Mouse (Mus musculus) embryonic facial prominence, embryonic 14.5 days (tissue): ENCODE data around the gene Klhl1. TPM values are rescaled to one million over a fixed set of nuclear protein-coding genes. Genes with fewer than 3 reads are reported as not detected.
"Not testable (repeated sequence)": the region's sequence is repeated elsewhere in the genome, so short reads cannot be mapped to it uniquely, and the experiment has no call there.

Experiments used
- ATAC-seq: fragments of 200-750 bp; cut with Nextera tagmentation; 2 replicates; pipeline ENCODE4 v1.8.0; 2017; ENCODE audit warnings: low read depth, moderate number of reproducible peaks, moderate TSS enrichment
- DNase-seq: peaks from one replicate; pipeline ENCODE4 v3.0.0-alpha.2; 2015; ENCODE audit warnings: low spot score
- H3K27ac ChIP-seq: fragments of 300-500 bp; sonication (generic); replicated peaks from 2 replicates; pipeline ENCODE4 v1.5.1; 2014; ENCODE audit warnings: low read depth, mild to moderate bottlenecking, low read length, moderate library complexity
- H3K27me3 ChIP-seq: fragments of 300-500 bp; sonication (generic); replicated peaks from 2 replicates; pipeline ENCODE4 v1.6.1; 2014; ENCODE audit warnings: low read length; ENCODE audit not compliant: control insufficient read depth, insufficient read depth
- H3K36me3 ChIP-seq: fragments of 300-500 bp; sonication (generic); 2 replicates; pipeline ENCODE4 v1.6.1; 2014; ENCODE audit warnings: low read length, mixed read lengths; ENCODE audit not compliant: control insufficient read depth, insufficient read depth
- H3K4me1 ChIP-seq: fragments of 300-500 bp; sonication (generic); 2 replicates; pipeline ENCODE4 v1.6.1; 2014; ENCODE audit warnings: antibody characterized with exemption, low read length; ENCODE audit not compliant: control insufficient read depth, insufficient read depth
- H3K4me2 ChIP-seq: fragments of 300-500 bp; sonication (generic); 2 replicates; pipeline ENCODE4 v1.6.1; 2014; ENCODE audit warnings: low read depth, mild to moderate bottlenecking, low read length, moderate library complexity, mixed read lengths
- H3K4me3 ChIP-seq: fragments of 300-500 bp; sonication (generic); 2 replicates; pipeline ENCODE4 v1.5.1; 2014; ENCODE audit warnings: low read depth, mild to moderate bottlenecking, low read length
- H3K9ac ChIP-seq: fragments of 300-500 bp; sonication (generic); 2 replicates; pipeline ENCODE4 v1.6.1; 2014; ENCODE audit warnings: low read depth, mild to moderate bottlenecking, low read length, moderate library complexity, mixed read lengths
- H3K9me3 ChIP-seq: fragments of 300-500 bp; sonication (generic); 2 replicates; pipeline ENCODE4 v1.6.1; 2016; ENCODE audit warnings: low read length; ENCODE audit not compliant: control insufficient read depth
- WGBS: fragments of 180-500 bp; shearing (Covaris S2); extraction: QIAGEN DNeasy Blood & Tissue Kit; methylation state at CpG from one replicate; pipeline ENCODE4 v1.1.7; 2014; 5-methylcytosine and 5-hydroxymethylcytosine counted together
- polyA plus RNA-seq: library from polyadenylated mRNA; unstranded; fragments of >200 nt; fragmentation: Nextera tagmentation; extraction: Ambion mirVana; gene quantifications from 2 replicates; pipeline ENCODE4 v1.2.1, GENCODE M21; 2014

The Klhl1 gene
- polyA plus RNA-seq, 1 experiment from 2014 or later = 0.26 TPM

- no peaks in the 10 kb centered on the region for H3K36me3 ChIP-seq
- no peak overlapping the region for H3K4me3 ChIP-seq
- H3K27me3 ChIP-seq = no peaks in the 10 kb centered on the region
- H3K9me3 ChIP-seq = no peaks in the 10 kb centered on the region
- H3K27ac ChIP-seq = no peak overlapping the region
- no peaks in the 10 kb centered on the region for H3K4me1 ChIP-seq
- H3K4me2 ChIP-seq = no peak overlapping the region
- no peak for ATAC-seq
- H3K9ac ChIP-seq = no peak overlapping the region
- no peak for DNase-seq
Observed at GRCm38 (mm10) chr14:96392032-96392737, 126.7 kb downstream of the Klhl1 start.

GRCm38 (mm10) chr14:96362727-96363126 lies 156.2 kb downstream of the Klhl1 start:
- ATAC-seq (no peak), DNase-seq (no peak)
- H3K4me3 ChIP-seq = no peak overlapping the region
- H3K27ac ChIP-seq = no peak overlapping the region
- H3K4me1 ChIP-seq = no peaks in the 10 kb centered on the region
- 86% methylated on average over 3 of the region's 3 CpGs for WGBS
- H3K9ac ChIP-seq = no peak overlapping the region
- no peaks in the 10 kb centered on the region for H3K9me3 ChIP-seq
- H3K36me3 ChIP-seq = no peaks in the 10 kb centered on the region
- H3K27me3 ChIP-seq = no peaks in the 10 kb centered on the region
- no peak overlapping the region for H3K4me2 ChIP-seq

GRCm38 (mm10) chr14:96348220-96348619 lies 170.7 kb downstream of the Klhl1 start:
- H3K9me3 ChIP-seq = no peaks in the 10 kb centered on the region
- DNase-seq (no peak), ATAC-seq (no peak)
- no peaks in the 10 kb centered on the region for H3K4me1 ChIP-seq
- H3K9ac ChIP-seq = no peak overlapping the region
- H3K4me2 ChIP-seq = no peak overlapping the region
- H3K27me3 ChIP-seq = no peaks in the 10 kb centered on the region
- 94% methylated on average over 1 of the region's 1 CpGs for WGBS
- no peak overlapping the region for H3K27ac ChIP-seq
- no peaks in the 10 kb centered on the region for H3K36me3 ChIP-seq
- H3K4me3 ChIP-seq = no peak overlapping the region

- no peak for ATAC-seq
- no peak overlapping the region for H3K27ac ChIP-seq
- 68% methylated on average over 4 of the region's 4 CpGs for WGBS
- no peaks in the 10 kb centered on the region for H3K4me1 ChIP-seq
- H3K9me3 ChIP-seq = no peaks in the 10 kb centered on the region
- no peak overlapping the region for H3K9ac ChIP-seq
- no peak overlapping the region for H3K4me2 ChIP-seq
- no peaks in the 10 kb centered on the region for H3K36me3 ChIP-seq
- no peaks in the 10 kb centered on the region for H3K27me3 ChIP-seq
- H3K4me3 ChIP-seq = no peak overlapping the region
- no peak for DNase-seq
Observed at GRCm38 (mm10) chr14:96331069-96331468, 187.8 kb downstream of the Klhl1 start.

GRCm38 (mm10) chr14:96217805-96218441 lies 301.0 kb downstream of the Klhl1 start:
- 67% methylated on average over 6 of the region's 6 CpGs for WGBS
- Histone ChIP-seq H3K9me3 (no peaks in the 10 kb centered on the region), H3K27me3 (no peaks in the 10 kb centered on the region), H3K4me1 (no peaks in the 10 kb centered on the region), H3K4me2 (no peak overlapping the region), H3K4me3 (no peak overlapping the region), H3K36me3 (no peaks in the 10 kb centered on the region), H3K27ac (no peak overlapping the region), H3K9ac (no peak overlapping the region)
- DNase-seq (no peak), ATAC-seq (no peak)

GRCm38 (mm10) chr14:96194795-96195194 lies 324.1 kb downstream of the Klhl1 start:
- H3K4me1 ChIP-seq, H3K9me3 ChIP-seq, H3K4me3 ChIP-seq, H3K27me3 ChIP-seq, H3K4me2 ChIP-seq, ATAC-seq, DNase-seq, H3K9ac ChIP-seq, H3K27ac ChIP-seq, H3K36me3 ChIP-seq: not testable (repeated sequence)
- 93% methylated on average over 12 of the region's 16 CpGs for WGBS

GRCm38 (mm10) chr14:96174546-96174945 lies 344.4 kb downstream of the Klhl1 start:
- Histone ChIP-seq H3K4me1 (no peaks in the 10 kb centered on the region), H3K4me3 (no peak overlapping the region), H3K4me2 (no peak overlapping the region), H3K36me3 (no peaks in the 10 kb centered on the region), H3K27me3 (no peaks in the 10 kb centered on the region), H3K9ac (no peak overlapping the region), H3K27ac (no peak overlapping the region), H3K9me3 (no peaks in the 10 kb centered on the region)
- WGBS = 90% methylated on average over 2 of the region's 2 CpGs
- ATAC-seq (no peak), DNase-seq (no peak)

GRCm38 (mm10) chr14:96143137-96143536 lies 375.8 kb downstream of the Klhl1 start:
- no peak overlapping the region for H3K9ac ChIP-seq
- no peaks in the 10 kb centered on the region for H3K27me3 ChIP-seq
- no peaks in the 10 kb centered on the region for H3K9me3 ChIP-seq
- no peak overlapping the region for H3K27ac ChIP-seq
- H3K4me1 ChIP-seq = no peaks in the 10 kb centered on the region
- H3K4me3 ChIP-seq = no peak overlapping the region
- no peak for ATAC-seq
- 74% methylated on average over 9 of the region's 9 CpGs for WGBS
- H3K4me2 ChIP-seq = no peak overlapping the region
- H3K36me3 ChIP-seq = no peaks in the 10 kb centered on the region
- DNase-seq = no peak

GRCm38 (mm10) chr14:96140246-96140645 lies 378.7 kb downstream of the Klhl1 start:
- Histone ChIP-seq H3K9me3 (no peaks in the 10 kb centered on the region), H3K36me3 (no peaks in the 10 kb centered on the region), H3K4me3 (no peak overlapping the region), H3K4me1 (no peaks in the 10 kb centered on the region), H3K4me2 (no peak overlapping the region), H3K27me3 (no peaks in the 10 kb centered on the region), H3K9ac (no peak overlapping the region), H3K27ac (no peak overlapping the region)
- ATAC-seq (no peak), DNase-seq (no peak)
- 92% methylated on average over 2 of the region's 2 CpGs for WGBS
